Mouse (Mus musculus): ENCODE measurements at regions not wholly inside any gene's neighbourhood (a gene's known extent, or its start where the extent isn't known, plus 50 kb on each side); places are given as distances from the start of the nearest gene placed in this dataset.

GRCm38 (mm10) chr9:118365431-118365830, 112.6 kb upstream of the Eomes start:
- TF ChIP-seq CTCF (IDR thresholded peaks at IDR 0.05; ENCODE audit: control insufficient read depth, insufficient read depth, low read length): no peak
- TF ChIP-seq POLR2A (IDR thresholded peaks at IDR 0.05; ENCODE audit: borderline replicate concordance, control insufficient read depth, low read depth, low read length): no peak

All from bone marrow, adult 2 months (tissue).